Mouse (Mus musculus) heart, embryonic 15.5 days (tissue): ENCODE data around the gene Agbl3. TPM values are rescaled to one million over a fixed set of nuclear protein-coding genes. Genes with fewer than 3 reads are reported as not detected.

Experiments used
- ATAC-seq: fragments of 200-750 bp; cut with Nextera tagmentation; replicated peaks from 2 replicates; pipeline ENCODE4 v1.8.0; 2017; ENCODE audit warnings: low read depth, moderate TSS enrichment; ENCODE audit not compliant: insufficient number of reproducible peaks, insufficient read depth, low FRiP score
- H3K27ac ChIP-seq: fragments of 300-500 bp; sonication (generic); 2 replicates; pipeline ENCODE4 v1.5.1; 2015; ENCODE audit warnings: mild to moderate bottlenecking, inconsistent platforms
- H3K27me3 ChIP-seq: fragments of 300-500 bp; sonication (generic); 2 replicates; pipeline ENCODE4 v1.6.1; 2015; ENCODE audit warnings: inconsistent platforms
- H3K36me3 ChIP-seq: fragments of 300-500 bp; sonication (generic); 2 replicates; pipeline ENCODE4 v1.6.1; 2015; ENCODE audit warnings: mild to moderate bottlenecking, inconsistent platforms
- H3K4me1 ChIP-seq: fragments of 300-500 bp; sonication (generic); replicated peaks from 2 replicates; pipeline ENCODE4 v1.6.1; 2015; ENCODE audit warnings: inconsistent platforms
- H3K4me2 ChIP-seq: fragments of 300-500 bp; sonication (generic); 2 replicates; pipeline ENCODE4 v1.6.1; 2015; ENCODE audit warnings: inconsistent platforms, mild to moderate bottlenecking, moderate library complexity
- H3K4me3 ChIP-seq: fragments of 300-500 bp; sonication (generic); 2 replicates; pipeline ENCODE4 v1.5.1; 2015; ENCODE audit warnings: mild to moderate bottlenecking, inconsistent platforms
- H3K9ac ChIP-seq: fragments of 300-500 bp; sonication (generic); 2 replicates; pipeline ENCODE4 v1.6.1; 2015; ENCODE audit warnings: mild to moderate bottlenecking, inconsistent platforms
- H3K9me3 ChIP-seq: fragments of 300-500 bp; sonication (generic); replicated peaks from 2 replicates; pipeline ENCODE4 v1.6.1; 2016; ENCODE audit warnings: inconsistent platforms
- WGBS: fragments of 180-500 bp; shearing (Covaris S2); methylation state at CpG from one replicate; pipeline ENCODE4 v1.1.7; 2015; ENCODE audit warnings: mixed read lengths; 5-methylcytosine and 5-hydroxymethylcytosine counted together
- polyA plus RNA-seq: library from polyadenylated mRNA; unstranded; fragments of >200 nt; fragmentation: Nextera tagmentation; extraction: Ambion mirVana; gene quantifications from 2 replicates; pipeline ENCODE4 v1.2.1, GENCODE M21; 2015

Agbl3 gene
- polyA plus RNA-seq, 1 experiment from 2014 or later: 5.2 TPM

- no peak for ATAC-seq
- no peak overlapping the region for H3K4me2 ChIP-seq
- no peaks in the 10 kb centered on the region for H3K9me3 ChIP-seq
- H3K9ac ChIP-seq: no peak overlapping the region
- H3K4me3 ChIP-seq: no peak overlapping the region
- H3K27ac ChIP-seq: no peak overlapping the region
- 76% methylated on average over 3 of the region's 3 CpGs for WGBS
- H3K27me3 ChIP-seq: no peaks in the 10 kb centered on the region
- H3K4me1 ChIP-seq: no peaks in the 10 kb centered on the region
- no peaks in the 10 kb centered on the region for H3K36me3 ChIP-seq
Observed at GRCm38 (mm10) chr6:34797887-34798286, 17.7 kb downstream of the Agbl3 start.

GRCm38 (mm10) chr6:34805582-34805981 lies 25.4 kb downstream of the Agbl3 start:
- no peak for ATAC-seq
- Histone ChIP-seq H3K27me3 (no peaks in the 10 kb centered on the region), H3K4me3 (no peak overlapping the region), H3K4me1 (no peaks in the 10 kb centered on the region), H3K9me3 (no peaks in the 10 kb centered on the region), H3K27ac (no peak overlapping the region), H3K4me2 (no peak overlapping the region), H3K36me3 (no peaks in the 10 kb centered on the region), H3K9ac (no peak overlapping the region)
- 31% methylated on average over 2 of the region's 2 CpGs for WGBS

- no peak overlapping the region for H3K27ac ChIP-seq
- H3K27me3 ChIP-seq: no peaks in the 10 kb centered on the region
- H3K4me2 ChIP-seq: no peak overlapping the region
- H3K9me3 ChIP-seq: no peaks in the 10 kb centered on the region
- H3K36me3 ChIP-seq: no peaks in the 10 kb centered on the region
- H3K9ac ChIP-seq: no peak overlapping the region
- 87% methylated on average over 4 of the region's 4 CpGs for WGBS
- H3K4me3 ChIP-seq: no peak overlapping the region
- no peak for ATAC-seq
- H3K4me1 ChIP-seq: no peaks in the 10 kb centered on the region
Observed at GRCm38 (mm10) chr6:34810651-34811050, 30.4 kb downstream of the Agbl3 start.

GRCm38 (mm10) chr6:34824406-34824805 lies 44.2 kb downstream of the Agbl3 start:
- Histone ChIP-seq H3K9me3 (no peaks in the 10 kb centered on the region), H3K4me3 (no peak overlapping the region), H3K4me2 (no peak overlapping the region), H3K9ac (no peak overlapping the region), H3K36me3 (no peaks in the 10 kb centered on the region), H3K4me1 (no peaks in the 10 kb centered on the region), H3K27ac (no peak overlapping the region), H3K27me3 (no peaks in the 10 kb centered on the region)
- no peak for ATAC-seq

- WGBS: 94% methylated on average over 5 of the region's 5 CpGs
- no peak for ATAC-seq
Observed at GRCm38 (mm10) chr6:34832352-34832751, 52.1 kb downstream of the Agbl3 start.

GRCm38 (mm10) chr6:34861546-34862053 lies 81.4 kb downstream of the Agbl3 start:
- no peak for ATAC-seq
- H3K27ac ChIP-seq: no peak overlapping the region
- H3K4me1 ChIP-seq: peaks cover 26% of the 10 kb centered on the region
- H3K27me3 ChIP-seq: no peaks in the 10 kb centered on the region
- no peak overlapping the region for H3K4me2 ChIP-seq
- no peak overlapping the region for H3K9ac ChIP-seq
- H3K4me3 ChIP-seq: no peak overlapping the region
- WGBS: 85% methylated on average over 11 of the region's 11 CpGs
- H3K9me3 ChIP-seq: no peaks in the 10 kb centered on the region
- no peaks in the 10 kb centered on the region for H3K36me3 ChIP-seq

More at GRCm38 (mm10) chr6:34832352-34832751, 52.1 kb downstream of the Agbl3 start:
- no peak overlapping the region for H3K4me2 ChIP-seq
- no peak overlapping the region for H3K27ac ChIP-seq
- no peaks in the 10 kb centered on the region for H3K9me3 ChIP-seq
- H3K4me1 ChIP-seq: no peaks in the 10 kb centered on the region
- no peak overlapping the region for H3K4me3 ChIP-seq
- H3K27me3 ChIP-seq: no peaks in the 10 kb centered on the region
- H3K9ac ChIP-seq: no peak overlapping the region
- H3K36me3 ChIP-seq: no peaks in the 10 kb centered on the region

- Histone ChIP-seq H3K27ac (peak overlapping the region; percentile 14; the same call in 1 of the 2 replicates), H3K27me3 (no peaks in the 10 kb centered on the region), H3K9ac (no peak overlapping the region), H3K4me3 (peak overlapping the region; percentile 23), H3K4me2 (peak overlapping the region; percentile 53), H3K4me1 (peaks cover 32% of the 10 kb centered on the region), H3K9me3 (no peaks in the 10 kb centered on the region), H3K36me3 (no peaks in the 10 kb centered on the region)
- 88% methylated on average over 6 of the region's 6 CpGs for WGBS
- no peak for ATAC-seq
Observed at GRCm38 (mm10) chr6:34862381-34862780, 82.1 kb downstream of the Agbl3 start.

GRCm38 (mm10) chr6:34862791-34863403 lies 82.7 kb downstream of the Agbl3 start, which contains the start of gene Tmem140:
Gene Tmem140 (plus strand): TSS chr6:34863146.
- Histone ChIP-seq H3K4me1 (peaks cover 32% of the 10 kb centered on the region), H3K9ac (no peak within 1 kb of the TSS), H3K9me3 (no peaks in the 10 kb centered on the region), H3K4me3 (peak within 1 kb of the TSS; percentile 23), H3K27me3 (no peaks in the 10 kb centered on the region), H3K36me3 (no peaks in the 10 kb centered on the region), H3K27ac (peak within 1 kb of the TSS; percentile 23; the same call in 1 of the 2 replicates), H3K4me2 (peak within 1 kb of the TSS; percentile 53)
- WGBS: 22% methylated on average over 11 of the region's 11 CpGs
- ATAC-seq: no peak

GRCm38 (mm10) chr6:34863786-34864514 lies 83.7 kb downstream of the Agbl3 start:
- no peak for ATAC-seq
- H3K4me2 ChIP-seq: no peak overlapping the region

GRCm38 (mm10) chr6:34865213-34865612 lies 85.0 kb downstream of the Agbl3 start:
- Histone ChIP-seq H3K27ac (peak overlapping the region; percentile 80), H3K4me3 (no peak overlapping the region), H3K36me3 (no peaks in the 10 kb centered on the region), H3K4me2 (no peak overlapping the region), H3K9me3 (no peaks in the 10 kb centered on the region), H3K9ac (no peak overlapping the region), H3K4me1 (peaks cover 45% of the 10 kb centered on the region), H3K27me3 (no peaks in the 10 kb centered on the region)
- ATAC-seq: no peak
- WGBS: 43% methylated on average over 5 of the region's 5 CpGs

More at GRCm38 (mm10) chr6:34863786-34864514, 83.7 kb downstream of the Agbl3 start:
- Histone ChIP-seq H3K4me1 (peaks cover 35% of the 10 kb centered on the region), H3K9me3 (no peaks in the 10 kb centered on the region), H3K9ac (no peak overlapping the region), H3K36me3 (no peaks in the 10 kb centered on the region), H3K4me3 (no peak overlapping the region), H3K27ac (peak overlapping the region; percentile 23; the same call in 1 of the 2 replicates), H3K27me3 (no peaks in the 10 kb centered on the region)
- WGBS: 39% methylated on average over 9 of the region's 9 CpGs

- peaks cover 48% of the 10 kb centered on the region for H3K4me1 ChIP-seq
- no peaks in the 10 kb centered on the region for H3K27me3 ChIP-seq
- no peak overlapping the region for H3K4me3 ChIP-seq
- ATAC-seq: peak; percentile 68; the same call in 1 of the 2 replicates
- no peak overlapping the region for H3K9ac ChIP-seq
- peak overlapping the region; percentile 80 for H3K27ac ChIP-seq
- no peaks in the 10 kb centered on the region for H3K36me3 ChIP-seq
- no peaks in the 10 kb centered on the region for H3K9me3 ChIP-seq
- WGBS: 43% methylated on average over 7 of the region's 7 CpGs
- H3K4me2 ChIP-seq: no peak overlapping the region
Observed at GRCm38 (mm10) chr6:34865711-34866593, 85.7 kb downstream of the Agbl3 start.
